Mouse (Mus musculus) thymus, postnatal 36 days (tissue): ENCODE measurements around the gene St6galnac5.
A peak's percentile ranks its signal among the peaks of the same experiment; 100 is the strongest.

Experiments
- DNase-seq, 2 experiments: peaks; one replicate each; pipeline ENCODE4 v3.0.0; 2022; ENCODE audit warnings: mixed read lengths in 2 of 2

Gene St6galnac5

GRCm38 (mm10) chr3:152981988-152982387 lies at the start of gene St6galnac5:
Gene St6galnac5 (minus strand): TSS chr3:152982246.
- no peak for DNase-seq

GRCm38 (mm10) chr3:153030756-153031155 lies 48.7 kb upstream of the St6galnac5 start:
- DNase-seq = no peak

- no peak for DNase-seq
Observed at GRCm38 (mm10) chr3:153024016-153024415, 42.0 kb upstream of the St6galnac5 start.

GRCm38 (mm10) chr3:153018051-153018450 lies 36.0 kb upstream of the St6galnac5 start:
- no peak for DNase-seq

- no peak for DNase-seq
Observed at GRCm38 (mm10) chr3:153016355-153016754, 34.3 kb upstream of the St6galnac5 start.

- no peak for DNase-seq
Observed at GRCm38 (mm10) chr3:153006893-153007292, 24.8 kb upstream of the St6galnac5 start.

GRCm38 (mm10) chr3:152998901-152999300 lies 16.9 kb upstream of the St6galnac5 start:
- no peak for DNase-seq

- no peak for DNase-seq
Observed at GRCm38 (mm10) chr3:152998106-152998505, 16.1 kb upstream of the St6galnac5 start.

GRCm38 (mm10) chr3:152993608-152994007 lies 11.6 kb upstream of the St6galnac5 start:
- DNase-seq = no peak

GRCm38 (mm10) chr3:152990787-152991186 lies 8.7 kb upstream of the St6galnac5 start:
- no peak for DNase-seq

- no peak for DNase-seq
Observed at GRCm38 (mm10) chr3:152980978-152981974, 770 bp downstream of the St6galnac5 start.

- no peak for DNase-seq
Observed at GRCm38 (mm10) chr3:152980431-152980830, 1.6 kb downstream of the St6galnac5 start.

- DNase-seq = no peak
Observed at GRCm38 (mm10) chr3:152979481-152980092, 2.5 kb downstream of the St6galnac5 start.

GRCm38 (mm10) chr3:152971373-152971772 lies 10.7 kb downstream of the St6galnac5 start:
- DNase-seq = no peak

- DNase-seq = peak in 1 of 2 experiments; percentile 33
Observed at GRCm38 (mm10) chr3:152969774-152970347, 12.2 kb downstream of the St6galnac5 start.

- no peak for DNase-seq
Observed at GRCm38 (mm10) chr3:152961855-152962376, 20.1 kb downstream of the St6galnac5 start.

GRCm38 (mm10) chr3:152958358-152959150 lies 23.5 kb downstream of the St6galnac5 start:
- DNase-seq = peak; percentile 72 to 73

- DNase-seq = no peak
Observed at GRCm38 (mm10) chr3:152956771-152957170, 25.3 kb downstream of the St6galnac5 start.

- DNase-seq = no peak
Observed at GRCm38 (mm10) chr3:152956038-152956437, 26.0 kb downstream of the St6galnac5 start.

GRCm38 (mm10) chr3:152951634-152952545 lies 30.2 kb downstream of the St6galnac5 start:
- no peak for DNase-seq

GRCm38 (mm10) chr3:152950914-152951313 lies 31.1 kb downstream of the St6galnac5 start:
- no peak for DNase-seq
